Mouse (Mus musculus): ENCODE measurements around the gene Dvl1.

DNA sequence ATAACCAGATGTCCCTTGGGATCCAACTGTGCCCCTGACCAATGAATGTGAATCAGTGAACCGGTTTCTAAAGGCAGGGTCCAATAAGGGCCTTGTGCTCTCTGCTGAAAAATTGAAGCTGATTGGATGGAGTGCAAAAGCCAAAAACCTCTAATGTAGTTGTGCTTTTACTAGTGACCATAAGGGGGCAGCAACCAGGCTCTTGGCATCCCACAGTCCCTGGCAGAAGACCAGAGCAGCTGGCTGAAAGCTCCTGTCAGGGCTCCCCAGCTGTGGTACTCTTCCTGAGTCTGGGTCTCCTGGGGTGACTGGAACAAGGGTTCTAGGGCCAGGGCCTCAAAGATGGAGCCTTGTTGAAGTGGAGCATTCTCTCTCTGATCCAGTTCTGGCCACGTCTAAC, 13.4 kb upstream of the Dvl1 start:
- peak; percentile 76 for TF ChIP-seq CTCF (IDR thresholded peaks at IDR 0.05; ENCODE audit: insufficient read depth, low read length)
- no peak for TF ChIP-seq POLR2A (IDR thresholded peaks at IDR 0.05; ENCODE audit: borderline replicate concordance, extremely low read depth, low read depth, low read length)
